Mouse (Mus musculus) bone marrow, adult 2 months (tissue): ENCODE data around the gene Paqr3.

Source experiments
- CTCF ChIP-seq: fragments of 200-500 bp; IDR thresholded peaks from 2 replicates; pipeline ENCODE4 v1.5.1; 2011; ENCODE audit warnings: low read length, control low read depth; ENCODE audit not compliant: control insufficient read depth, insufficient read depth
- POLR2A ChIP-seq: fragments of 200-500 bp; IDR thresholded peaks from 2 replicates; pipeline ENCODE4 v1.6.1; 2011; ENCODE audit warnings: low read depth, mild to moderate bottlenecking, control low read depth, low read length, borderline replicate concordance; ENCODE audit not compliant: control insufficient read depth

- TF ChIP-seq CTCF: no peak
- TF ChIP-seq POLR2A: no peak
Observed at GRCm38 (mm10) chr5:97045260-97045659, 66.1 kb downstream of the Paqr3 start.
